Mouse (Mus musculus): Measurements from ENCODE around the gene Zfand2a.

- TF ChIP-seq CTCF (IDR thresholded peaks at IDR 0.05; ENCODE audit: borderline replicate concordance, insufficient read depth, low read length) (no peak), POLR2A (IDR thresholded peaks at IDR 0.05; ENCODE audit: low read depth, low read length) (peak; percentile 41; the same call in 1 of the 2 replicates)
These were observed 23.8 kb downstream of the Zfand2a start, which contains the start of gene 3110082I17Rik for GRCm38 (mm10) chr5:139460384-139461067.
